Mouse (Mus musculus) stomach, postnatal 0 days (tissue): Measurements from ENCODE around the gene Nfib. TPM values are rescaled to one million over a fixed set of nuclear protein-coding genes. Genes with fewer than 3 reads are reported as not detected.

Experiments used
- ATAC-seq: fragments of 200-750 bp; cut with Nextera tagmentation; 2 replicates; pipeline ENCODE4 v1.8.0; 2017; ENCODE audit not compliant: low FRiP score, low TSS enrichment
- DNase-seq: peaks from one replicate; pipeline ENCODE4 v3.0.0-alpha.2; 2016; ENCODE audit warnings: low spot score
- H3K27ac ChIP-seq: fragments of 300-500 bp; sonication (generic); replicated peaks from 2 replicates; pipeline ENCODE4 v1.5.1; 2014; ENCODE audit warnings: mild to moderate bottlenecking, control low read depth
- H3K27me3 ChIP-seq: fragments of 300-500 bp; sonication (generic); 2 replicates; pipeline ENCODE4 v1.6.1; 2014; ENCODE audit warnings: low read length; ENCODE audit not compliant: control insufficient read depth, insufficient read depth
- H3K36me3 ChIP-seq: fragments of 300-500 bp; sonication (generic); 2 replicates; pipeline ENCODE4 v1.6.1; 2014; ENCODE audit warnings: low read length, mixed read lengths; ENCODE audit not compliant: control insufficient read depth, insufficient read depth
- H3K4me1 ChIP-seq: fragments of 300-500 bp; sonication (generic); replicated peaks from 2 replicates; pipeline ENCODE4 v1.6.1; 2014; ENCODE audit warnings: antibody characterized with exemption; ENCODE audit not compliant: control insufficient read depth, insufficient read depth
- H3K4me2 ChIP-seq: fragments of 300-500 bp; sonication (generic); replicated peaks from 2 replicates; pipeline ENCODE4 v1.6.1; 2014; ENCODE audit warnings: low read depth, mild to moderate bottlenecking, control low read depth, moderate library complexity
- H3K4me3 ChIP-seq: fragments of 300-500 bp; sonication (generic); 2 replicates; pipeline ENCODE4 v1.5.1; 2014; ENCODE audit warnings: low read depth, low read length, control low read depth
- H3K9ac ChIP-seq: fragments of 300-500 bp; sonication (generic); 2 replicates; pipeline ENCODE4 v1.6.1; 2014; ENCODE audit warnings: mild to moderate bottlenecking, low read length, control low read depth, mixed read lengths
- H3K9me3 ChIP-seq: fragments of 300-500 bp; sonication (generic); 2 replicates; pipeline ENCODE4 v1.6.1; 2016; ENCODE audit warnings: low read length; ENCODE audit not compliant: control insufficient read depth
- CTCF ChIP-seq: IDR thresholded peaks from 2 replicates; pipeline ENCODE4 v1.5.1; 2016; ENCODE audit warnings: antibody characterized with exemption, low read depth, mild to moderate bottlenecking, moderate library complexity
- EP300 ChIP-seq: optimal IDR thresholded peaks from 2 replicates; pipeline ENCODE3; 2016; ENCODE audit warnings: antibody characterized with exemption
- WGBS: fragments of 180-500 bp; shearing (Covaris S2); extraction: QIAGEN DNeasy Blood & Tissue Kit; methylation state at CpG from one replicate; pipeline ENCODE4 v1.1.7; 2014; 5-methylcytosine and 5-hydroxymethylcytosine counted together
- polyA plus RNA-seq: library from polyadenylated mRNA; unstranded; fragments of >200 nt; fragmentation: Nextera tagmentation; extraction: Ambion mirVana; gene quantifications from 2 replicates; pipeline ENCODE4 v1.2.1, GENCODE M21; 2015

Nfib gene
- polyA plus RNA-seq, 1 experiment from 2014 or later: 19.9 TPM

GRCm38 (mm10) chr4:82609676-82610075 lies 95.9 kb downstream of the Nfib start:
- ATAC-seq (no peak), DNase-seq (no peak)
- H3K4me3 ChIP-seq: no peak overlapping the region
- H3K9me3 ChIP-seq: no peaks in the 10 kb centered on the region
- H3K27me3 ChIP-seq: no peaks in the 10 kb centered on the region
- H3K27ac ChIP-seq: no peak overlapping the region
- 43% methylated on average over 4 of the region's 4 CpGs for WGBS
- TF ChIP-seq EP300: no peak
- TF ChIP-seq CTCF: no peak
- H3K36me3 ChIP-seq: no peaks in the 10 kb centered on the region
- no peaks in the 10 kb centered on the region; the same call in 1 of the 2 replicates for H3K4me1 ChIP-seq
- H3K4me2 ChIP-seq: no peak overlapping the region
- no peak overlapping the region for H3K9ac ChIP-seq

DNA sequence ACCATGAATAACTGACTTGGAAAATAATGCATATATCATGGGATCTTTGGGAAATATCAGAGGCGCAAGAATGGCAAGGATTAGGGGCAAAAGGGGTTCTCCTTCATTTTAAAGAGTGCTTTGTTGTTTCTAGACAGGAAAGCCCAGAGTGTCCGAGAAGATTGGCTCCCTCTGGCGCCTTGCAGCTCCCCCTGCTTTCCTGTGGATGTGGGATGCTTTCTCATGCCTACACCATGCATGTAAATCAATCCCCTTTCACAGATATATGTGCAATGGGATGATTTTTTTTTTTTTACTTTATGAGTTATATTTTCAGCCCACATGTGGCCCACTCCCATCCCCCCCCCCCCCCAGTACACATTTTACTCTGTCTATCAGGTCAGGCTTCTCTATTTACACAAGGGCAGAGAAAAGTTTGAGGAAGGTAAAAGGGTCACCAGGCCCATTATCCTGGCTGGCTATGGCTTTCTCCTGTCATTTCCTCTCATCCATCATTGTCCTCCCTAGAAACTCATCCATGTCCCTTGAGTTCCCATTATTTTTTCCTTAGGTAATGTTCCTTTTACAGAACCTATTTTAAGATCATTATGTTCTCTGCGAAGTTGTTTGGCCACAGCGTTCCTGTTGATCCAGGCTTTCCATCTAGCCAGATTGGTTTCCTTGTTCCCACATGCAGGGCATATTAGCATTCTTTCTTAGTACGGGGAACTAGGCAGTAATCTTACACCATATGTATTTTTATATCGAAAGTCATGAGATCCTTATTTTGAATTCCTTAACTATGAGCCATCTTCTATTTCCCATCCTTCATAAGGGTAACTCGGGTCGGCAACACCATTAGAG lies 96.6 kb downstream of the Nfib start:
- no peaks in the 10 kb centered on the region for H3K36me3 ChIP-seq
- DNase-seq (no peak), ATAC-seq (no peak)
- H3K4me3 ChIP-seq: no peak overlapping the region
- no peak overlapping the region for H3K4me2 ChIP-seq
- H3K27ac ChIP-seq: no peak overlapping the region
- no peaks in the 10 kb centered on the region; the same call in 1 of the 2 replicates for H3K4me1 ChIP-seq
- no peaks in the 10 kb centered on the region for H3K27me3 ChIP-seq
- no peaks in the 10 kb centered on the region for H3K9me3 ChIP-seq
- 53% methylated on average over 9 of the region's 9 CpGs for WGBS
- TF ChIP-seq EP300 (no peak), CTCF (no peak)
- H3K9ac ChIP-seq: no peak overlapping the region

DNA sequence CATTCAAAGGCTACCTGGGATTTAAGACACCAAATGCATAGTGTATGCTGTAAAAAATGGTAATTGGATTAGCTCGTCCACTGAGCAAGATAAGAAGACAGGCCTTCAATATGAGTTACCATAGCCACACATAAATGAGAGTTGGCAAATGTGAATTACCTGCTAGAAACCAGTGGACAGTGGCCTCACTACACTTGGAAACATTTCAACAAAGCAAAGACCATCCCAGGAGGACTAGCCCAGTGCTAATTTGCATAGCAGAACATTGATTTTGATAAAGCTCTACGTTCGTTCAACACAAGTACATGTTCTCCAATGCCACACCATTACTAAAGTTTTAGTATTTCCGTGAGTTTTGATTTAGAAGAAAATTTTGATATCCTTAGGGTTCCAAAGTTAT lies 98.3 kb downstream of the Nfib start:
- no peaks in the 10 kb centered on the region for H3K36me3 ChIP-seq
- no peaks in the 10 kb centered on the region for H3K9me3 ChIP-seq
- TF ChIP-seq CTCF (no peak), EP300 (no peak)
- no peak overlapping the region for H3K4me2 ChIP-seq
- no peaks in the 10 kb centered on the region; the same call in 1 of the 2 replicates for H3K4me1 ChIP-seq
- no peak for DNase-seq
- no peak overlapping the region for H3K9ac ChIP-seq
- WGBS: 95% methylated on average over 4 of the region's 4 CpGs
- no peak overlapping the region for H3K4me3 ChIP-seq
- no peaks in the 10 kb centered on the region for H3K27me3 ChIP-seq
- no peak for ATAC-seq
- no peak overlapping the region for H3K27ac ChIP-seq

DNA sequence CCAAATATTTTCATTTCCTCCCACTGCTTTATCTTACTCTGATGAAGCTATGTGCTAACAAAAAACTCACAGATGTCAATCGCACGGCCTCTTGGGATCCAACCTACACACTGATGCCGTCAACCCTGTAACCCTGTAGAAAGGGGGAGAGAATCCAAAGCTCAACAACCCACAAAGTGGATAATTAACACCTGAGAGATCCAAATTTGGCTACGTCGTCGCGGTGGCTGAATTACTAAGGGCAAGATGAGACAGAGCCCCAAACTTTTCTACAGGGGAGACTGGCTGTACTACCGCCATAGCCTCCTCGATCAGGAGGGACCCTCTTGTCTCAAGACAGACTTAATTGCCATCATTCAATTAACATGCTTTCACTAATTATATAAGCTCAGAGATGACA lies 99.2 kb downstream of the Nfib start:
- no peak for ATAC-seq
- Histone ChIP-seq H3K9ac (no peak overlapping the region), H3K27ac (no peak overlapping the region), H3K4me2 (no peak overlapping the region), H3K36me3 (no peaks in the 10 kb centered on the region), H3K4me1 (no peaks in the 10 kb centered on the region; the same call in 1 of the 2 replicates), H3K4me3 (no peak overlapping the region), H3K9me3 (no peaks in the 10 kb centered on the region), H3K27me3 (no peaks in the 10 kb centered on the region)
- DNase-seq: no peak
- 85% methylated on average over 9 of the region's 9 CpGs for WGBS
- TF ChIP-seq EP300 (no peak), CTCF (no peak)

- H3K4me3 ChIP-seq: no peak overlapping the region
- no peaks in the 10 kb centered on the region for H3K9me3 ChIP-seq
- TF ChIP-seq EP300 (no peak), CTCF (no peak)
- H3K27me3 ChIP-seq: no peaks in the 10 kb centered on the region
- no peaks in the 10 kb centered on the region; the same call in 1 of the 2 replicates for H3K4me1 ChIP-seq
- WGBS: 41% methylated on average over 14 of the region's 14 CpGs
- DNase-seq: no peak
- ATAC-seq: no peak
- H3K4me2 ChIP-seq: peak overlapping the region; percentile 20
- no peak overlapping the region for H3K9ac ChIP-seq
- H3K27ac ChIP-seq: 0 out of 2 replicates have a peak overlapping the region, but pooled peaks have one; percentile 35
- no peaks in the 10 kb centered on the region for H3K36me3 ChIP-seq
Measured at GRCm38 (mm10) chr4:82605034-82605784, 100.3 kb downstream of the Nfib start.
